Mouse (Mus musculus): ENCODE data around the gene Slc17a7.

- no peak for TF ChIP-seq POLR2A (IDR thresholded peaks at IDR 0.05; ENCODE audit: borderline replicate concordance, extremely low read depth, insufficient read depth, insufficient read length, poor library complexity, severe bottlenecking)
- peak; percentile 33; the same call in 1 of the 2 replicates for TF ChIP-seq CTCF (IDR thresholded peaks at IDR 0.05; ENCODE audit: borderline replicate concordance, extremely low read depth, insufficient read depth, insufficient read length)
Measured at GRCm38 (mm10) chr7:45154993-45155514, 8.7 kb upstream of the Slc17a7 start.
